Mouse (Mus musculus) lung, postnatal 0 days (tissue): ENCODE measurements around the gene Msi2. TPM values are rescaled to one million over a fixed set of nuclear protein-coding genes. Genes with fewer than 3 reads are reported as not detected.

ENCODE experiments used
- ATAC-seq: fragments of 200-750 bp; cut with Nextera tagmentation; 2 replicates; pipeline ENCODE4 v1.8.0; 2017; ENCODE audit warnings: moderate library complexity
- DNase-seq: peaks from one replicate; pipeline ENCODE4 v3.0.0-alpha.2; 2016; ENCODE audit warnings: low spot score
- H3K27ac ChIP-seq: fragments of 300-500 bp; sonication (generic); 2 replicates; pipeline ENCODE4 v1.5.1; 2014; ENCODE audit warnings: antibody characterized with exemption, mild to moderate bottlenecking, low read length, mixed read lengths
- H3K27me3 ChIP-seq: fragments of 300-500 bp; sonication (generic); replicated peaks from 2 replicates; pipeline ENCODE4 v1.6.1; 2014; ENCODE audit warnings: low read length, mixed read lengths; ENCODE audit not compliant: insufficient read depth
- H3K36me3 ChIP-seq: fragments of 300-500 bp; sonication (generic); 2 replicates; pipeline ENCODE4 v1.6.1; 2014; ENCODE audit warnings: low read length, mixed read lengths; ENCODE audit not compliant: insufficient read depth
- H3K4me1 ChIP-seq: fragments of 300-500 bp; sonication (generic); 2 replicates; pipeline ENCODE4 v1.6.1; 2014; ENCODE audit warnings: antibody characterized with exemption, low read depth, low read length, mixed read lengths; ENCODE audit not compliant: insufficient read depth
- H3K4me2 ChIP-seq: fragments of 300-500 bp; sonication (generic); replicated peaks from 2 replicates; pipeline ENCODE4 v1.6.1; 2014; ENCODE audit warnings: low read depth, mild to moderate bottlenecking, low read length, moderate library complexity, mixed read lengths
- H3K4me3 ChIP-seq: fragments of 300-500 bp; sonication (generic); 2 replicates; pipeline ENCODE4 v1.5.1; 2014; ENCODE audit warnings: low read depth, low read length
- H3K9ac ChIP-seq: fragments of 300-500 bp; sonication (generic); replicated peaks from 2 replicates; pipeline ENCODE4 v1.6.1; 2014; ENCODE audit warnings: low read depth, mild to moderate bottlenecking
- H3K9me3 ChIP-seq: fragments of 300-500 bp; sonication (generic); 2 replicates; pipeline ENCODE4 v1.6.1; 2016; ENCODE audit warnings: low read length, mixed read lengths
- CTCF ChIP-seq: IDR thresholded peaks from 2 replicates; pipeline ENCODE4 v1.5.1; 2016; ENCODE audit warnings: antibody characterized with exemption, mild to moderate bottlenecking
- EP300 ChIP-seq: IDR thresholded peaks from 2 replicates; pipeline ENCODE4 v1.6.1; 2016; ENCODE audit warnings: antibody characterized with exemption, mild to moderate bottlenecking, control low read depth
- WGBS: fragments of 180-500 bp; shearing (Covaris S2); extraction: QIAGEN DNeasy Blood & Tissue Kit; methylation state at CpG from one replicate; pipeline ENCODE4 v1.1.7; 2014; 5-methylcytosine and 5-hydroxymethylcytosine counted together
- polyA plus RNA-seq: library from polyadenylated mRNA; unstranded; fragments of >200 nt; fragmentation: Nextera tagmentation; extraction: Ambion mirVana; gene quantifications from 2 replicates; pipeline ENCODE4 v1.2.1, GENCODE M21; 2015

The Msi2 gene
- polyA plus RNA-seq, 1 experiment from 2014 or later = 12.6 TPM

GRCm38 (mm10) chr11:88462789-88463188 is 255.5 kb downstream of the Msi2 start:
- 0 out of 2 replicates have a peak, but pooled peaks cover 3% of the 10 kb centered on the region for H3K4me1 ChIP-seq
- no peaks in the 10 kb centered on the region for H3K9me3 ChIP-seq
- H3K9ac ChIP-seq = no peak overlapping the region
- H3K27me3 ChIP-seq = no peaks in the 10 kb centered on the region
- ATAC-seq (no peak), DNase-seq (no peak)
- TF ChIP-seq CTCF (no peak), EP300 (no peak)
- H3K4me2 ChIP-seq = no peak overlapping the region
- 97% methylated on average over 8 of the region's 8 CpGs for WGBS
- no peak overlapping the region for H3K27ac ChIP-seq
- no peak overlapping the region for H3K4me3 ChIP-seq
- no peaks in the 10 kb centered on the region for H3K36me3 ChIP-seq

- WGBS = 61% methylated on average over 4 of the region's 4 CpGs
Observed at GRCm38 (mm10) chr11:88461601-88462000, 256.7 kb downstream of the Msi2 start.

GRCm38 (mm10) chr11:88459946-88460736 is 258.2 kb downstream of the Msi2 start:
- Histone ChIP-seq H3K36me3 (no peaks in the 10 kb centered on the region), H3K4me1 (no peaks in the 10 kb centered on the region), H3K9me3 (no peaks in the 10 kb centered on the region), H3K4me3 (no peak overlapping the region), H3K9ac (no peak overlapping the region), H3K4me2 (no peak overlapping the region), H3K27me3 (no peaks in the 10 kb centered on the region), H3K27ac (0 out of 2 replicates have a peak overlapping the region, but pooled peaks have one; percentile 22)
- peak; percentile 61 for ATAC-seq
- peak; percentile 37 for DNase-seq
- WGBS = 51% methylated on average over 19 of the region's 19 CpGs
- TF ChIP-seq EP300 (no peak), CTCF (no peak)

More at GRCm38 (mm10) chr11:88461601-88462000, 256.7 kb downstream of the Msi2 start:
- no peaks in the 10 kb centered on the region for H3K27me3 ChIP-seq
- no peaks in the 10 kb centered on the region for H3K4me1 ChIP-seq
- DNase-seq = peak; percentile 50
- no peak for TF ChIP-seq EP300
- no peak for TF ChIP-seq CTCF
- no peak overlapping the region for H3K9ac ChIP-seq
- H3K36me3 ChIP-seq = no peaks in the 10 kb centered on the region
- H3K4me3 ChIP-seq = no peak overlapping the region
- H3K27ac ChIP-seq = no peak overlapping the region
- peak; percentile 72 for ATAC-seq
- no peak overlapping the region for H3K4me2 ChIP-seq
- H3K9me3 ChIP-seq = no peaks in the 10 kb centered on the region

GRCm38 (mm10) chr11:88457241-88457738 is 261.0 kb downstream of the Msi2 start:
- ATAC-seq (no peak), DNase-seq (no peak)
- Histone ChIP-seq H3K27me3 (no peaks in the 10 kb centered on the region), H3K4me2 (no peak overlapping the region), H3K36me3 (no peaks in the 10 kb centered on the region), H3K4me3 (no peak overlapping the region), H3K9me3 (no peaks in the 10 kb centered on the region), H3K9ac (no peak overlapping the region), H3K4me1 (no peaks in the 10 kb centered on the region), H3K27ac (no peak overlapping the region)
- WGBS = 83% methylated on average over 10 of the region's 10 CpGs
- TF ChIP-seq EP300 = no peak
- no peak for TF ChIP-seq CTCF

DNA sequence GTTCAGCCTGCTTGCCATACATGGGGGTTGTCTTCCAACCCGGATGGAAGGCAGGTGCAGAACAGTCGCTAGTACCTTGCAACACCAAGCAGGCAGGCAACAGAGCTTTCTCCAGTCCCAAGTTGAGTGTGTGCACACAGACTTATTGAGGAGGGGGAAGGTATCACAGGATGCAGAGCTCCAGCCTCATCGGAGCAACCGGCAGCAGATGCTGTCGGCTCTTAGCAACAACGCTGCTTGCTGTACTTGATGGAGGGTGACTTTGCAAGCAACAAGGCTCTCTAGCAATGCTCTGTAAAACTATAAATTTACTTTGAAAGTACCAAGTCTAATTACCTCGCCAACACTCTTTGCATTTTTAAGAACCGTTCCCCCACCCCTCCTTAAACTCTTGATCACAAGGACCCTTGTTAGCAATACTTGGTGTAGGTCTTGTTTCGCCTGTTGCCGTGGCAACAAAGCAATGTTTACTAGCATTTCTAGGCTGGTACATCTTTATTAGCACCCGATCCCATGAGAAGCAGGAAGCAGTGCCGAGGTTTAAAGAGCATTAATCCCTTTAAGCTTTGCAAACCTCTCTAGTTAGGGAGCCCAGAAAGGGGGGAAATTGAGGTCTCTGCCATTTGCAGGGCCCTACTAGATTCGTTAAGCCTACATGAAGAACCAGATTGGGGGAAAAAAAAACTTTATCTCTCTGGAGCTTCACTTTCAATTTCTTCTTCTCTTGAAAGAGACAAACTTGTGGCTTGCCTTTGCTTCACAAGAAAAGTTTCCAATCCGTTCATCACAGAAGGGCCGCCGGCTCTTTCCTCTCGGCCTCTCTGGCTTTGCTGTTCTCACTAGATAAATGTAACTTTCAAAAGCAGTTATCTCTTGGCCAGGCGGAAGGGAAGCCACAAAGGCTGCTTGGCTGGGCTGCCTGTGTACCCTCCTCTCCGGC is 263.2 kb downstream of the Msi2 start:
- DNase-seq (peak; percentile 42), ATAC-seq (peak; percentile 38; the same call in 1 of the 2 replicates)
- Histone ChIP-seq H3K4me2 (no peak overlapping the region), H3K4me1 (no peaks in the 10 kb centered on the region), H3K4me3 (no peak overlapping the region), H3K36me3 (no peaks in the 10 kb centered on the region), H3K27me3 (no peaks in the 10 kb centered on the region), H3K9me3 (no peaks in the 10 kb centered on the region), H3K9ac (no peak overlapping the region), H3K27ac (no peak overlapping the region)
- no peak for TF ChIP-seq CTCF
- no peak for TF ChIP-seq EP300
- WGBS = 56% methylated on average over 19 of the region's 19 CpGs

DNA sequence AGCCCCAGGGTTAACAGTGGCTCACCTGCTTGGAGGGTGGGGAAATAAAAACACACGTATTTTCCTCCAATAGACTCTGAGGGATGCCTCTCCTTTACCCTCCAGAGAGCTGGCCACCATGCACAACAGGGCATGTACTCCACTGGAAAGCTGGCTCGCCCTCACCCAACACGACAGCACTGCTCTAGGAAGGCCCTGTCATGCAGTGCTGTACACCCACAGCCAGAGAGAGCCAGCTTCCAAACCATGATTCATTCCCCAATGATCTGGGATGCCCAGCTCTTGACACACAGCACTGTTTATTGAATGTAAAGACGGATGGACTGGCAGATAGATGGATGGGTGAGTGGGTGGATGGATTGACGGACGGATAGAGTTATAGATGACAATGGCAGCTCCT is 269.1 kb downstream of the Msi2 start:
- 91% methylated on average over 6 of the region's 6 CpGs for WGBS
- TF ChIP-seq EP300 (no peak), CTCF (no peak)
- no peak overlapping the region for H3K9ac ChIP-seq
- no peak for ATAC-seq
- no peaks in the 10 kb centered on the region for H3K36me3 ChIP-seq
- H3K4me1 ChIP-seq = no peaks in the 10 kb centered on the region
- DNase-seq = no peak
- no peak overlapping the region for H3K4me2 ChIP-seq
- H3K27ac ChIP-seq = no peak overlapping the region
- no peaks in the 10 kb centered on the region for H3K27me3 ChIP-seq
- H3K9me3 ChIP-seq = no peaks in the 10 kb centered on the region
- no peak overlapping the region for H3K4me3 ChIP-seq
